Mouse (Mus musculus): ENCODE data around the gene Gm1043.

Gm1043 gene

GRCm38 (mm10) chr5:37242360-37243168, 157.4 kb downstream of the Gm1043 start:
- in situ Hi-C loops (cut with MboI, MseI), result no loop called here

- in situ Hi-C loops (cut with MboI, MseI), result no loop called here
Measured at GRCm38 (mm10) chr5:37243169-37243886, 158.2 kb downstream of the Gm1043 start.

- in situ Hi-C loops (cut with MboI, MseI), result no loop called here
Measured at GRCm38 (mm10) chr5:37244161-37244560, 159.0 kb downstream of the Gm1043 start.

DNA sequence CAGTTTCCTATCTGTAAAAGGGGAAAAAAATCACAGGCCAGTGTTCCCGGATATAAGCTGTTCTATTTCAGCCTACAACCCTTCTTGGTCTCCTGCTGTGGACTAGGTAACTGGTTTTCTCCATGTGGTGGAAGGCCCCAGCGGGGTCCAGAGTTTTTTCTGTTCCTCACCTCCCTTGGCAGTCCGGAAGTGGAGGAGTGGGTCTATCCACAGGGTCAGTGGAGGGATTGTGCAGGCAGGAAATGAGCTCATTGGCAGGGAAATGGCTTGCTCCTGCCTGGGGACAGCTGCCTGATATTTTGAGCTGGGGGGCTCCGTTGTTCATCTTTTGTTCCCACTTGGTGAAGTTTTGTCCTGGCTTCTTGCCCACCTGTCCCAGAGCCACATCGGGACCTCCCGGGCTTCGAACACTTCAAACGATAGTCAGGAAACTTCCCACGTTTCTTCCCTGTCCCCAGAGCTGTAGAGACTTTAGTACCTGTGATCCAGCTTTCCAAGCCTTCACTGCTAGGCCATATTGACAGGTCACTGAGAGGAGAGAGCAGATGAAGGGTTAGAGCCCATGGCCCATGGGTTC, 159.6 kb downstream of the Gm1043 start:
- in situ Hi-C loops (cut with MboI, MseI), result no loop called here

- in situ Hi-C loops (cut with MboI, MseI), result no loop called here
Measured at GRCm38 (mm10) chr5:37245651-37246050, 160.5 kb downstream of the Gm1043 start.

DNA sequence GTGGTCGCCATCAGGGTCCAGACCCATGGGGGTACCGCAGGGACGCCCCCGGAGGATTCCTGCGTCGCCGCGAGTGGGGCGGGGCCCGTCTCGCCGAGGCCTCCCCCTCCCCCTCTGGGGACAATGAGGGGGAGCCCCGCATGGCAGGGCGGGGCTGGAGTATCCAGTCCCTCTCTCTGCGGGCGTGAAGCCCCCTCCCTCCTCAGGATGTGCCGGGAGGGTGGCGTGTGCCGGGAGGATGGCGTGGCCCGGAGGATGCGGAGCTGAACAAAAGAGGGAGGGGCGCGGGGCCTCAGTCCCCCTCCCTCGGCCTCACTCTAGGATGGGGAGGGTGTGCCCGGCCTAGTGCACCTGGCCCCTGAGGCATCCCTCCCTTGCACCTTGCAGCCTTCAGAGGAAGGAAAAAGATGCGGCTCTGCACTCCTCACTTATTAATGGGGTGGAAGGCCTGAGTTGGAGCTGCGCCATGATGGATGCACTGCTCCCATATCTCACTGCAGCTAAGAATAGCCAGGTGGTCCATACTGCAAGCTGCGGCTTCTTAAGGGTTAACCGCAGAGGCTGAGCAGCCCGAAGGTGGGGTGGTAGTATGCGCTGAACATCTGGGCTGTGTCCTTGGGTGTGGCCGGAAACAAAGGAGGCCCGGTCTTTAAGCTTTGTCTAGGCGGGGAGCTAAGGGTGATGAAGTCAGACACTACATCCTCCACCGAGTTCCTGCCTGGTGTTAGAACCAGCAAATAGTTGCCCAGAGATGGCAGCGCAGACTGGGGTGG, 161.2 kb downstream of the Gm1043 start:
- in situ Hi-C loops (cut with MboI, MseI), result no loop called here

GRCm38 (mm10) chr5:37247456-37247855, 162.3 kb downstream of the Gm1043 start:
- in situ Hi-C loops (cut with MboI, MseI), result no loop called here

DNA sequence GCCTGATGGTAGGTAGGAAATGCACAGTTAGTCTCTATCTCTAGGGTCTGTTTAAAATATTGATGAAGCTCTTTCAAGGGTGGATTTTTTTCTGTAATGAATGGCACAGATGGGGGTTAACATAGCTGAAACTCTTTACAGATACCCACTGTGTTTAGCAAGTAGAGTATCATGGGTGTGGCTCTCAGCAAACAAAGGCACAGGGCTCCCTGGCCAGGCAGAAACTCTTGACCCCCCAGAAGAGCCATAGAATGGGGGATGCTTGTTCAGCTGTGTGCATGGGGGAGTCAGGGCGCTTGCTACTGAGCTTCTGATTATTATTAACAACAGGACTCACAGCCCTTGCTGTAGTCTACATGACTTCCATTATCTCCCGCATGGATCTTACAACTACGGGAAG, 163.7 kb downstream of the Gm1043 start:
- in situ Hi-C loops (cut with MboI, MseI), result no loop called here

DNA sequence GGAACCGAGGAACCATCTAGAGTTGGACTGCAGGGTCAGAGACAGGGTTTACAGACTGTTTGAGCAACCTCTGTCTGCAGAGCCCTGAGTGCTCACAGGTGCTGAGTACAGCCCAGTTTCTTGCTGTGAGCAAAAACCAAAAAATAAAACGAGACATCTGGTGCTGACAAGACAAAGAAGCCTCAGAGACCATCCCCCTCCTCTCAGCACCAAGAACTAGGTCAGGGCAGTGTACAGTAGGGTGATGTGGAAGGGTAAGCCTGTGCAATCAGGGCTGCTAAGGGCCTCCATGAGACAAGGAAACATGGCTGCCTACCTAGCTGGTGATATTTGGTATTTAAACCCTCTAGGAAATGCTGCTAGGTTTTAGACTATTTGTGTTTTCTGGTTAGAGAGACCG, 166.4 kb downstream of the Gm1043 start:
- in situ Hi-C loops (cut with MboI, MseI), result no loop called here

GRCm38 (mm10) chr5:37252101-37252804, 167.1 kb downstream of the Gm1043 start:
- in situ Hi-C loops (cut with MboI, MseI), result no loop called here

- in situ Hi-C loops (cut with MboI, MseI), result no loop called here
Measured at GRCm38 (mm10) chr5:37254523-37254922, 169.4 kb downstream of the Gm1043 start.

- in situ Hi-C loops (cut with MboI, MseI), result no loop called here
Measured at GRCm38 (mm10) chr5:37256823-37257222, 171.7 kb downstream of the Gm1043 start.

- in situ Hi-C loops (cut with MboI, MseI), result no loop called here
Measured at GRCm38 (mm10) chr5:37257243-37257642, 172.1 kb downstream of the Gm1043 start.

DNA sequence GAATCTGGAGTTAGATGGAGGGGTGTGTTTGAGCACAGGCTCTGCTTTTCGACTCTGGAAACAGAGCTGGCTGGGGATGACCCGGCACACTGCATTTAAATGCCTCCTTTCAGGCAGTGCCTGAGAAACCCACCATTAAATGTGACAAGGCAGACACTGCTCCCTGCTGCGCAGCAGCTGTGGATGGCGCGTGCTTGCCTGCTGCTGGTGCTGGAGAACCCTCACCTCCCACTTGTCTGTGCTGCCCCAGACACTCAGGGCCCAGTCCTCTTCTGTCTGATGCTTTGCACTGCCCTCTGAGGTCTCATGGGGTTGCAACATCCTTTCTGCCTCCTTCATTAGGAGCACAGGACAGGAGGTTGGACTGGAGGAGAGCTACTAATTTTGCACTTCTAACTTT, 176.6 kb downstream of the Gm1043 start:
- in situ Hi-C loops (cut with MboI, MseI), result no loop called here

DNA sequence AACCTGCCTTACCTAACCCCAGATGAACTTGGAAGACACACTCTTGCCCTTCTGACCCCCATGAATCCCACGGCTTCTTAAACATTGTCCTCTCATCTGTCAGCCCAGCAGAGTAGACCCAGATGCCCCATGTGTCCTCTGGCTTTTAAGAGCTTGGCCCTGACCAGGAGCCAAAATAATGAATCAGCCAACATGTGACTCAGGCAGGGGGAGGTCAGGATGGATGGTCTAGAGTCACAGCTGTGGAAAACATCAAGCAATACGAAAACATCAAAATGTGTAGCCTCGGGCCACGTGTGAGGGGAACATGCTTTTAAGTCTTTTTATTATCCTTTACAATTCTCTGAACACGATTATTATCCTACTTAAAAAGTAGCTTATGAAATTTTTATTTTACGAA, 178.6 kb downstream of the Gm1043 start:
- in situ Hi-C loops (cut with MboI, MseI), result no loop called here
